Mouse (Mus musculus) spleen, postnatal 4 days (tissue): ENCODE measurements at regions not wholly inside any gene's neighbourhood (a gene's known extent, or its start where the extent isn't known, plus 50 kb on each side); places are given as distances from the start of the nearest gene placed in this dataset.

Experiments used
- DNase-seq, 2 experiments: peaks; one replicate each; pipeline ENCODE4 v3.0.0; 2022; ENCODE audit warnings: low spot score in 2 of 2

DNA sequence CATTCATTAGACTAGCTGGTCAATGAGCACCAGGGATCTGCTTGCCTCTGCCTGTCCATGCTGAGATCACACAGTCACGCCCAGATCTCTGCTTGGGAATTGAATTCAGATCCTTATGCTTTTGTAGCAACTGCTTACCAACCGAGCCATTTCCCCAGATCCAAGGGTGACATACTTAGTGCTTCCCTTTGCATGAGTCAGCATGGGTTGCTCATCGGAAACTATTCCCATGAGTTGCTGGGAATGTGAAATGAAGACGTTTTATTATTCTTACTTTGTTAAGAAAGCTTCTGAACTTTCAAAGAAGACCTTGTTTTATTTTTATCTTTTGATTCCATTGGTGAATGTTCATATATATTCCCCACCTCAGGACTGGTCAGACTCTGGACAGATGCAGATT lies 82.3 kb upstream of the Far2 start:
- DNase-seq = no peak

GRCm38 (mm10) chr6:147970162-147970608 lies 76.9 kb upstream of the Far2 start:
- no peak for DNase-seq

DNA sequence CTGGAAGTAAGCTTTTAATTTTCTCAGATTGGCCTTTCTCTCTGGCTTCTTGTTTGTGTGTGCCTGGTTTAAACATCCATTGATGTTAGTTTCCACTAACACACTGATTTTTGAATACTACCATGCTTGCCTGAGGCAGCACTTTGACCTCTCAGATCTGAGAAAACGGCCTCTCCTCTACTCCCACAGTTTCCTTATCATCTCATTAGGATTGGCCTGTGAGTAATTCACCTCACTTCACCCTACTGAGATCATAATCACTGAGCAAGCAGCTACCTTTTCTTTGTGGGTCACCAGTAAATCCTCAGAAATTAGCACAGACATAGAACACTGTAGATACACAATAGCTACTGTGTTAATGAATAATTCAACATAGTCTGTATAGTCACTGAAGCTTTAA lies 74.5 kb upstream of the Far2 start:
- DNase-seq = no peak

DNA sequence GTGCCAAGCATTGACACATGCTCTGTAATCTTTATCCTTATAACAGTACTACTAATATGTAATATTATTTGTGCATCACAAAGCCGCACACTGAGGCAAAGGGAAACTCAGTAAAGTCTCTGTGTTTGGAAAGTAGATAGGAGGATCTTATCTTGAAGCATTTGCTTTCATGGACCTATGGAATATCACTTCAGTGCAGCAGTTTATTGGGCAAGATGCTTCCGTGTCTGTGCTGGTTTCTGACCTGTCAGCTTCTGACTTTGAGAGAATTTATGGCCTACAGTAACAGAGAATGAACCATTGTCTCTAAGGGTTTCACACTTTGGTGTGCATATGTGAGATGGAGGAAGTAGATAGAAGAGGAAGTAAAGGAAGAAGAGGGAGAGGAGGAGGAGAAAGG lies 74.0 kb upstream of the Far2 start:
- DNase-seq = no peak

DNA sequence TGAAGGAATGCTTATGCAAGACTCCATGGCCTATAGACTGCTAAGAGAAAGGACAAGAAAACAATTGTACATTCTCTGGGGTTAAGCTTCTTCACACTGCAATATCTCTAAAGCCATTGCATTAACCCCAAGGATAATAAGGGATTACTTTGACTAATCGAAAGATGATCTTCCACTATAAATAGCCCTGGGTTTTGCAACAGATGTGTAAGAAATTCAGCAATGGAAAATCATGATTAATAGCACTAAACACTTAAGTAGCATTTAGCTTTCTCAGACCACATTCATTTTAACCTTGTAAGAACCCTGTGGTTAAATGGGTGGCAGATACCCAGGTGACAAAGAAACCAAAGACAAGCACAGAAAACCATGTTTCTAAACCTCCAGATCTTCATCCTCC lies 71.1 kb upstream of the Far2 start:
- no peak for DNase-seq

DNA sequence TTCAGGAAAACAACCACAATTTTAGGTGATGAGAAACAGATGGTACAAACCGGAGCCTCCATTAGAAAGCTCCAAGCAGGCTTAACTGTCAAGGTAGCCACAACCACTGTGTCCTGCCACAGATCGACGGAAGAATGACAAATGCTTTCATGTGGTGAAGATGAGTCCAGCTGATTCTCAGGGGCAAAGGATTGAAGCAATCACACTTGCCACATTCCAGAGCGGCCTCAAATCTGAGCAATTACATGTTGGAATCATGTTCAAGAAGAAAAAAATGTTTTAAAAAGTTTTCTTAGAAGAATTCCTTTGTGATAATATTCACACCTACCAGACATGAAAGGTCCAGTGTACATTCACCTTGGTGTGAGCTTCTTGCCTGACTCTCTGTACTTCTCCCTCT lies 57.7 kb upstream of the Far2 start:
- no peak for DNase-seq
